Mouse (Mus musculus) lung, embryonic 14.5 days (tissue): Measurements from ENCODE around the gene Cep250. TPM values are rescaled to one million over a fixed set of nuclear protein-coding genes. Genes with fewer than 3 reads are reported as not detected.

Experiments used
- ATAC-seq: fragments of 200-750 bp; cut with Nextera tagmentation; 2 replicates; pipeline ENCODE4 v1.8.0; 2017; ENCODE audit warnings: mild to moderate bottlenecking, moderate TSS enrichment, moderate library complexity; ENCODE audit not compliant: insufficient read depth
- DNase-seq: peaks from one replicate; pipeline ENCODE4 v3.0.0-alpha.2; 2015
- H3K27ac ChIP-seq: fragments of 300-500 bp; sonication (generic); 2 replicates; pipeline ENCODE4 v1.5.1; 2014; ENCODE audit warnings: low read depth, mild to moderate bottlenecking, moderate library complexity
- H3K27me3 ChIP-seq: fragments of 300-500 bp; sonication (generic); 2 replicates; pipeline ENCODE4 v1.6.1; 2014; ENCODE audit warnings: low read length, control low read depth; ENCODE audit not compliant: insufficient read depth
- H3K36me3 ChIP-seq: fragments of 300-500 bp; sonication (generic); 2 replicates; pipeline ENCODE4 v1.6.1; 2014; ENCODE audit warnings: control low read depth; ENCODE audit not compliant: insufficient read depth
- H3K4me1 ChIP-seq: fragments of 300-500 bp; sonication (generic); 2 replicates; pipeline ENCODE4 v1.6.1; 2014; ENCODE audit warnings: antibody characterized with exemption, control low read depth; ENCODE audit not compliant: insufficient read depth
- H3K4me2 ChIP-seq: fragments of 300-500 bp; sonication (generic); 2 replicates; pipeline ENCODE4 v1.6.1; 2014; ENCODE audit warnings: mild to moderate bottlenecking
- H3K4me3 ChIP-seq: fragments of 300-500 bp; sonication (generic); 2 replicates; pipeline ENCODE4 v1.5.1; 2014; ENCODE audit warnings: low read depth, low read length
- H3K9ac ChIP-seq: fragments of 300-500 bp; sonication (generic); 2 replicates; pipeline ENCODE4 v1.6.1; 2014
- H3K9me3 ChIP-seq: fragments of 300-500 bp; sonication (generic); 2 replicates; pipeline ENCODE4 v1.6.1; 2016; ENCODE audit warnings: low read depth, low read length, control low read depth
- CTCF ChIP-seq: IDR thresholded peaks from 2 replicates; pipeline ENCODE4 v1.5.1; 2016; ENCODE audit warnings: antibody characterized with exemption, low read depth
- WGBS: fragments of 180-500 bp; shearing (Covaris S2); extraction: QIAGEN DNeasy Blood & Tissue Kit; methylation state at CpG from one replicate; pipeline ENCODE4 v1.1.7; 2014; 5-methylcytosine and 5-hydroxymethylcytosine counted together
- polyA plus RNA-seq: library from polyadenylated mRNA; unstranded; fragments of >200 nt; fragmentation: Nextera tagmentation; extraction: Ambion mirVana; gene quantifications from 2 replicates; pipeline ENCODE4 v1.2.1, GENCODE M21; 2014

The Cep250 gene
- polyA plus RNA-seq, 1 experiment from 2014 or later: 24.6 TPM

DNA sequence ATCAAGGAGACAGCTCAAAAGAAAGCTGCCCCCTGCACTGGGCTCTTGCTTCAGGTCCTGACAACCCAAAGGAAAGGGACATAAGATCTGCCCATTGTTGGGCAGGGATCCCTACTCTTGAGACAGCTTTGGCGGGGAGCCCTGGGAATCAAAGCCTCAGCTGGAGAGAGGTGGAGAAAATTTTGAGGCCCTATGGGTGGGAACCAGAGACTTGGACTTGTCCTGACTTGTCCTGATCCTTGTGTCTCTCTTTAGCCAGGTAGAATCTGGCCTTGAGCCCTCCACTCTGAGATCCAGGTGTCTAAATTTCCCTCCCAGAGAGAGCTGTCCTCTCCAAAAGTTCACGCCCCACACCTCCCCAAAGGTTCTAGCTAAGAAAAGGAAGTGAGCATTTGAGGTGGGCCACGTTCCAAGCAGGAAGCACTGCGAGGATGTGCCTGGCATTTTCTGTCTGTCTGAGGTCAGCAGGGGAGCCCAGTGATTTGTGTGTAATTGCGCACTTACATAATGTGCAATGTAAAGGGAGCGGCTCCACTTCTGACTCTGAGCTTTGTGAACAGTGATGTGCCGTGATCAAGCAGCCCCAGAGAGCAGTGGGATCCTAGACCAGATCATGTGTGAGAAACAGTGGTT is 16.2 kb upstream of the Cep250 start:
- no peaks in the 10 kb centered on the region for H3K36me3 ChIP-seq
- H3K4me2 ChIP-seq: no peak overlapping the region
- DNase-seq (peak; percentile 23), ATAC-seq (no peak)
- no peak overlapping the region for H3K27ac ChIP-seq
- 62% methylated on average over 7 of the region's 7 CpGs for WGBS
- no peak overlapping the region for H3K4me3 ChIP-seq
- H3K9ac ChIP-seq: no peak overlapping the region
- no peaks in the 10 kb centered on the region for H3K9me3 ChIP-seq
- H3K27me3 ChIP-seq: peaks cover 4% of the 10 kb centered on the region; the same call in 1 of the 2 replicates
- no peak for TF ChIP-seq CTCF
- no peaks in the 10 kb centered on the region for H3K4me1 ChIP-seq

DNA sequence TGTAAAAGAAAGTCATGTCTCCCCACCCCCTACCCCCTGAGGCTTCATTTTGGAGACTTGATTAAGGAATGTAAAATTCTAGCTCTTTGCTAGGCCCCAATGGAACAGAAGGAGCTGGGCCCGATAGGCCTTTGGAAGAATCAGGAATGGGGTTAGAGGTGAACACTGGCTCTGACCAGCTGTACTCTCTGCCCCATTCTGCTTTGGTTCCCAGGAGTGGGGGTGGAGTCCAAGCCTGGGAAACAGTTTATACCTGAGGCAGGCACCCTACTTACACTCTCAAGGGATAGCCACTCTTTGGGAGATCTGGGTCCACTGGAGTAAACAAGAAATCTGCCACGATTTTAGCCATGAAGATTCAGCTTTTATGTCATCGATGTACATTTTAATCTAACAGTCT is 15.6 kb upstream of the Cep250 start, which contains the start of gene Gm15557:
Gene Gm15557 (plus strand): TSS at position 48 of the 400 bp plus-strand sequence.
- DNase-seq (no peak), ATAC-seq (no peak)
- H3K27me3 ChIP-seq: peaks cover 4% of the 10 kb centered on the region; the same call in 1 of the 2 replicates
- TF ChIP-seq CTCF: no peak
- H3K9ac ChIP-seq: no peak within 1 kb of the TSS
- no peaks in the 10 kb centered on the region for H3K36me3 ChIP-seq
- WGBS: 87% methylated on average over 3 of the region's 3 CpGs
- no peak within 1 kb of the TSS for H3K27ac ChIP-seq
- no peaks in the 10 kb centered on the region for H3K4me1 ChIP-seq
- H3K4me3 ChIP-seq: no peak within 1 kb of the TSS
- H3K4me2 ChIP-seq: no peak within 1 kb of the TSS
- no peaks in the 10 kb centered on the region for H3K9me3 ChIP-seq

DNA sequence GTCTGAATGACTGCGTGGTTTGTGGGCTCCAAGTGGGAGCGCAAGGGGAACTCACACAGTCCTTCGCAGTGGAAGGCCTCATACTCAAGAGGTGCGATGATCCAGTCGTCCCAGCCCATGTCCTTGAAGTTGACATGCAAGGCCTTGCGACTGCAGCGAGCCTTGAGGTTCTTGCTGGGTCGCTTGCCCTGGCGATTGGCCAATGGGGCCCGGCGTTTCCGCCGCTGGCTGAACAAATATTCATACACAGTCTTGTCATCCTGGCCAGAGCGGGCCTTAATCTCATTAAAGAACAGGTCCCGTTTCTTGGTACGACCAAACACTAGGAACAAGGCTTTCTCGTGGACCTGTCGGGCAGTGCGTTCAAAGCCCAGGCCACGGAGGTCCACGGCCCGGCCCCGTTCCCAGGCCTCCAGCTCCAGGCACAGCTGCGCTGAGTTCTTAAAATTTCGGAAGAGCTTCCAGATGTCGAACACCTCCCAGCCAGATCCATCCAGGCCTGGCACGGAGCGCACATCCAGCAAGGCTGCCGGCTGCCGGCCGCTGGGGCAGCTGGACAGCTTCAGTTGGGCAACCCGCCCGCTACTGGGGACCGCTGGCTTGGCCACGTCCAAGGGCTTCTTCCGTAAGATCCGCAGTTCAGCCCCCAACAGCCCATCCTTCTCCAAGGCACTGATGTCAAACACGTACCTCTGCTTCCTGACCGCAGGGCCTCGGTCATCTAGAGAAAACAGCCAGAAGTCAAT is 14.4 kb upstream of the Cep250 start:
- peaks cover 4% of the 10 kb centered on the region; the same call in 1 of the 2 replicates for H3K27me3 ChIP-seq
- no peaks in the 10 kb centered on the region for H3K9me3 ChIP-seq
- peak overlapping the region; percentile 32; the same call in 1 of the 2 replicates for H3K4me2 ChIP-seq
- no peaks in the 10 kb centered on the region for H3K36me3 ChIP-seq
- WGBS: 56% methylated on average over 40 of the region's 40 CpGs
- DNase-seq: peak; percentile 80
- no peak overlapping the region for H3K9ac ChIP-seq
- no peaks in the 10 kb centered on the region for H3K4me1 ChIP-seq
- H3K27ac ChIP-seq: no peak overlapping the region
- no peak for TF ChIP-seq CTCF
- H3K4me3 ChIP-seq: no peak overlapping the region
- peak; percentile 67 for ATAC-seq

DNA sequence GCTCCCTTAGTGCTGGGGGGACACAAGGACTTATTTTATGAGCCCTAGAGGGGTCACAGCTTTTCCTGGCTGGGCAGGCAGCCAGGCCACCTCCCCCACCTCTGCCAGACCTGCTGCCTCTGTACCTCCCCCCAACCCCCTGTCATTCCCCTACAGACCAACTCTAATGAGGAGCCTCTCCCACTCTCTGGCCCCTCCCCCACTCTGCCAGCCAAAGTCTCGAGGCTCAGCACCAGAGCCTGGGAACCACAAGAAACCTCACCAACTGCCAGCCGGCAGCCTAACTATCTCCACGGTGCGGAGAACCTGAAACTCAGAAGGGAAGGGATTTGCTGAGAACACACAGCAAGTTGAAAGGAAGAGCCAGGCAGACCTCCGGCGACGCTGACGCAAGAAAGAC is 12.8 kb upstream of the Cep250 start:
- peak; percentile 19 for DNase-seq
- Histone ChIP-seq H3K36me3 (no peaks in the 10 kb centered on the region), H3K9ac (no peak overlapping the region), H3K27ac (no peak overlapping the region), H3K4me1 (no peaks in the 10 kb centered on the region), H3K4me2 (peak overlapping the region; percentile 19; the same call in 1 of the 2 replicates), H3K4me3 (no peak overlapping the region), H3K27me3 (peaks cover 4% of the 10 kb centered on the region; the same call in 1 of the 2 replicates), H3K9me3 (no peaks in the 10 kb centered on the region)
- ATAC-seq: no peak
- TF ChIP-seq CTCF: no peak
- WGBS: 5% methylated on average over 8 of the region's 8 CpGs

DNA sequence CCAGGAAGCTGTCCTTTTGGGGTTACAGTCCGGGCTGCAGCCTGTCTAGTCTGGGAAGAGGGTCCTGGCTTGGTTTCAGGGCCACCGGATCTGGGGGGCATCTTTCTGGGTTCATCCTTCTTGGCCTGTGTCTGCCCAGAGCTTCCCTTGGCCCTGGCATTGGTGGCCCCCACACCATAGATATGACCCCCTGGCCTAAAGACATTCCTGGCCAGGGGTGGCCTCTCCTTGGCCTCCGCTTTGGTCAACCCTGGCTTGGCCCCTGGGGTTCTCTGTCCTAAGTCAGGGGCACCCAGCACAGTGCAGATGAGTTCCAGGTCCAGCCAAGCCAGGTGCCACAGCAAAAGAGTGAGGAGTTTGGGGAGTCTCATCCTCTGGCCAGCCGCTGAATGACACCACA is 11.6 kb upstream of the Cep250 start:
- no peaks in the 10 kb centered on the region for H3K9me3 ChIP-seq
- H3K4me3 ChIP-seq: no peak overlapping the region
- no peak for DNase-seq
- peak overlapping the region; percentile 31; the same call in 1 of the 2 replicates for H3K4me2 ChIP-seq
- ATAC-seq: no peak
- no peak overlapping the region for H3K27ac ChIP-seq
- H3K4me1 ChIP-seq: no peaks in the 10 kb centered on the region
- peaks cover 4% of the 10 kb centered on the region; the same call in 1 of the 2 replicates for H3K27me3 ChIP-seq
- WGBS: 78% methylated on average over 4 of the region's 4 CpGs
- no peak for TF ChIP-seq CTCF
- H3K9ac ChIP-seq: 0 out of 2 replicates have a peak overlapping the region, but pooled peaks have one; percentile 9
- no peaks in the 10 kb centered on the region for H3K36me3 ChIP-seq

DNA sequence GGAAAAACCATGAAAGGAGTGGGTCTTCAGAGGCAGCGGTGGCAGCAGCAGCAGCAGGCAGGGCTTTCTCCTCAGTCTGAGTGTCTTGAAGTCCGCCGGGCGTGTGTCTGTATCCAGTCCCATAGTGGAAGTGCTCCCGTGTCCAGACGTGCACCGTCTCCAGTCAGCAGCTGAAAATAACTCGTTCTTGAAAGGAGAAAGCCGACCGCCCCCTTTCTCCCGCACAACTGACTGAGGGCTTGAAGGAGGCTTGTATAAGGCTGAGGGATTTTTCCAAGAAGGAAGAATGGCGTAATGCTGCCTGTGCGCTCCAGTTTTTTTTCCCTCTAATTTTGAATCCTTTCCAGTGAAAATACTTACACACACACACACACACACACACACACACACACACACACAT is 11.1 kb upstream of the Cep250 start, which contains the start of gene Gdf5:
Gene Gdf5 (minus strand): TSS at position 244 of the 400 bp plus-strand sequence.
- 27% methylated on average over 13 of the region's 13 CpGs for WGBS
- Histone ChIP-seq H3K9me3 (no peaks in the 10 kb centered on the region), H3K4me2 (peak within 1 kb of the TSS; percentile 31; the same call in 1 of the 2 replicates), H3K4me3 (no peak within 1 kb of the TSS), H3K36me3 (no peaks in the 10 kb centered on the region), H3K9ac (0 out of 2 replicates have a peak within 1 kb of the TSS, but pooled peaks have one; percentile 9), H3K27ac (no peak within 1 kb of the TSS), H3K4me1 (no peaks in the 10 kb centered on the region), H3K27me3 (peaks cover 4% of the 10 kb centered on the region; the same call in 1 of the 2 replicates)
- DNase-seq: peak; percentile 53
- ATAC-seq: no peak
- no peak for TF ChIP-seq CTCF

DNA sequence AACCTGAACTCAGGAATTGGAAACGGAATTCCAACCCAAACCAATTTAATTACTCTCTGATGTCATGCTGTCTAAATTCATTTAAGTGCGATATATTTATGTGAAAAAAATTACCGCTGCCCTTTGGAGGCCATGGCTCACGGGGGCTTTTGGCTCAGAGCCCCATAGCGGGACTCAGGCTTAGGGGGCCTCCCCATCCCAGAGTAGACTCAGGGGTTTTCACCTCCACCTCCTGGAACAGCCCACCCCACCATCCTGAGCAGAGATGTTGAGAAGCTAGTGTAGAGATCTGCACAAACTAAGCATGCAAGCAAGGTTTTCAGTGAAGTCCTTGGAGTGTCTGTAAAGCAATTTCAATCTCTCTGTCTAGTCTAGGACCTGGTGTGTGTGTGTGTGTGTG is 10.7 kb upstream of the Cep250 start:
- H3K27me3 ChIP-seq: peaks cover 4% of the 10 kb centered on the region; the same call in 1 of the 2 replicates
- H3K4me3 ChIP-seq: no peak overlapping the region
- WGBS: 42% methylated on average over 5 of the region's 5 CpGs
- H3K36me3 ChIP-seq: no peaks in the 10 kb centered on the region
- ATAC-seq: no peak
- no peak for DNase-seq
- H3K9ac ChIP-seq: no peak overlapping the region
- H3K4me1 ChIP-seq: no peaks in the 10 kb centered on the region
- no peak for TF ChIP-seq CTCF
- H3K9me3 ChIP-seq: no peaks in the 10 kb centered on the region
- H3K27ac ChIP-seq: no peak overlapping the region
- no peak overlapping the region for H3K4me2 ChIP-seq
